Mouse (Mus musculus) neural tube, embryonic 10.5 days (tissue): ENCODE results near the gene Gfpt2.
"Not testable (repeated sequence)": the region's sequence is repeated elsewhere in the genome, so short reads cannot be mapped to it uniquely, and the experiment has no call there.

Experiments used
- DNase-seq: peaks from one replicate; pipeline ENCODE4 v3.0.0-alpha.2; 2017; ENCODE audit warnings: low spot score; ENCODE audit errors: extremely low spot score

Gfpt2 gene

DNA sequence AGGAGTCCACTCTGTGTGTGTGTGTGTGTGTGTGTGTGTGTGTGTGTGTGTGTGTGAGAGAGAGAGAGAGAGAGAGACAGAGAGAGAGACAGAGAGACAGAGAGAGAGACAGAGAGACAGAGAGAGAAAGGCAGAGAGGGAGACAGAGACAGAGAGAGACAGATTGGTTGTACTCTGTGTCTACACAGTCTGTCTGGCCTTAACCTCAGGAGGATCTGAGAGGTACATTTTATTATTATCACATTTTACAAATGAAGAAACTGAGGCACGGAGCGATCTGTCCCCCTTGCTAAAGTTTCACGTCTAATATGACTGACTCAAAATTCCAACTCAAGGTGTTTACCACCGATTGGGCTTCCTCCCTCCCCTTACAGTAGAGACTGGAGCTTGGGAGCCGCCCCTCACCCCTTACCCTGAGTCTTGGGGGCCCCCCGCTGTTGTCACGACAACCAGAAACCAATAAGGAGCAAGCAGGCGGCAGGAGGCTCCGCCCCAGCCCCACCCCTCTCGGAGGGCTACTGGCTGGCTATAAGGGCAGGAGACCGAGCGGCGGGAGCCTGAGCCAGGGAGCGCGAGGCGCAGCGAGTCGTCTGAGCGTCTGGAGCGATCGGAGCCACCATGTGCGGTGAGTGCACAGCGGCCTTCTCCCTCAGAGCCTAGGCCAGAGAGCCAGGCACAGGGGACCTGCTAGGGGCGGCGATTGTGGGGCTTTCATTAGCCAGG lies at the start of gene Gfpt2:
Gene Gfpt2 (plus strand): TSS at position 560 of the 723 bp plus-strand sequence.
- peak; percentile 88 for DNase-seq

DNA sequence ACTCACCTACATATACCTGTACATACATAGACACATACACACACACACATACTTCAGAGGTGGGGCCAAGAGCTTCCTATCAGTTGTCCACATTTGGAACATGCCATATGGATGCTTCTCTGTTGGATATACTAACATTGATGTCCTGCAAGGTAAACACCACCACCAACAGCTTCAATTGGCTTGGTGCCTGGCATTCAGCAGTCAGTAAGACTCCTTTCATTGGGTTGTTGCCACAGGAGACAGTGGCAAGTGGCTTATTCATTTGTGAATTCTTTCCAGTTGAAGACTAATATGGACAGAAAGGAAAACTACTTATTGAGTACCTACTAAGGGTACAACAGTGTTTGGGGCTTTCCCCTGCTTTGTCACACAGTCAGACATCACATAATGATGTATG lies 49.0 kb upstream of the Gfpt2 start:
- no peak for DNase-seq

DNA sequence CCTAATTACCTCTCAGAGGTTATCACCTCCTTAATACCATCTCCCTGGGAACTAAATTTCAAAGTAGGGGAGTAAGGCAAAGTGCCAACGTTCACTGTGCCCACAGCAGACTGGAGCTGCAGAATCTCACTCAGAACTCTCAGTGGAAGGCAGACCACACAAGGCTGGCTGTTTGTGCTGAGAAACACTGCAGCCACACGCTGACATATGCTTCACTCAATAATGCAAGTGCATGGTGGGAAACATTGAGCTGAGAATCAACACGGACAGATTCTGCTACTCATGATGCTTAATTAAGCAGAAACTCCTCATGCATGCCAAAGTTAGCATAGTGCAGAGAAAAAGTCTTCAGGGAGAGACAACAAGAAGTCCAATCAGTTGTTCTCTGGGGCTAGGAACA lies 48.1 kb upstream of the Gfpt2 start:
- no peak for DNase-seq

DNA sequence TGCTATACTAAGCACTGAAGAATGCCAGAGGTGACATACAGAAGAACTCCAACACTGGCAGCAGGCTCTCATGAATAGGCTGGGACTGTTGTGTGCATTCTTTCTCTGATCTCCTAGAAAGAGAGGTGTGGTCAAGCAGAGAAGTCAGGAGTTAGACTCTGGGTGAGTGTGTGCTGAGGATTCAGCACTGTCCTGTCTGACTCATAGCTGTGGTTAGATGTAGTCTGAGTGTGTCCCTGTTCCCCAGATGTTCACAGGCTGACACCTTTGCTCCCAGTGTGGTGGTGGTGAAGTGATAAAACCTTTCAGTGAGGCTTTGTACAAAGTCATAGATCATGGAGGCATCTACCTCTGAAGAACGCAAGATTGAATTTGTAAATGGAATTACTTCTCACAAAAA lies 47.2 kb upstream of the Gfpt2 start:
- DNase-seq = no peak

DNA sequence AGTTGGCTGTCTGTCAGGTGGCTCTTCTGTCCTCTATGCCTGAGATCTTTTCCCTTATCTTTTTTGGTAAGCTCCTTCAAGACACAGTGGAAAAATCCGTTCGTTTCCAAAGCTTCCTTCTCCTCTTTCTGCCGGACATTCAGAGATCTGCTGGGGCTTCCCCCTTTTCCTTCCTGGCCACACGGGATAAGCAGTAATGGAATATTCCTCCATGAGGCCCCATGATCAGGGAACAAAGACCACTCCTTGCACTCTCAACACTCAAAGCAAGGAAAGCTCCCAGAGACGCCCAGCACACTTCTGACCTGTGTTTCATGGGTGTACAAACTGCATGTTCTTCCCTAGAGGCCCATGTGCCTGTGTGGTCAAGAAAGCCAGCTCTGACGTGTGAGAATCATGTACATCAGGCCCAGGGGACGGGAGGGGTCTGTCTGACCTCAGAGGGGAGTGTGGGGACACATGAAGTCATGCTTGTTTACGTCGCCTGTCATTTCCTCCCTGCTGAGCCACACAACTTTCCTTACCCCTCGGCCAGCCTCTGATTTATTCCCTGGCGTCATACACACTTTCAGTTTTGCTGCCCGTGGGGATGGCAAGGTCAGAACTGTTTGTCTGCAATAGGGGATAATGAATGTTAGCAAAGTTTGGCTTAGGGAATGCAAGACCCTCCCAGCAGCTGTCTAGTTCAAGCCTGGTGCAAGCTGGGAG lies 38.9 kb upstream of the Gfpt2 start:
- DNase-seq = peak; percentile 15

DNA sequence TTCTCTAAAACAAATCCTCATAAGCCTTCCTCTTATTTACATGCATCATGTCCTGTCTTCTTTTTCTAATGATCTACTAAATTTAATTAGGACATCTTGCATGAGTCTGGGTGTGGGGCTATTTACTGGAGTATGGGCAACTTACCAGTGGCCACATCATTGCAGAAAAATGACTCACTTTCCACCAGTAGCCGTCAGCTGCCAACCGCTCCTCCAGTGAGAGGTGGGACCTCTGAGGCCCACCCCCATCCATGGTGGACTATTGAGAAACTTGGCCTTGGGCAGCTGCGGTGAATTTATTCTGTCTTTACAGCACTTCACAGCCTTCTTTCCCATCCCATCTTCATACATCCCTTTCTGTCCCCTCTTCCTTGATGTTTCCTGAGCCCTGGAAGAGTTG lies 35.9 kb upstream of the Gfpt2 start:
- no peak for DNase-seq

DNA sequence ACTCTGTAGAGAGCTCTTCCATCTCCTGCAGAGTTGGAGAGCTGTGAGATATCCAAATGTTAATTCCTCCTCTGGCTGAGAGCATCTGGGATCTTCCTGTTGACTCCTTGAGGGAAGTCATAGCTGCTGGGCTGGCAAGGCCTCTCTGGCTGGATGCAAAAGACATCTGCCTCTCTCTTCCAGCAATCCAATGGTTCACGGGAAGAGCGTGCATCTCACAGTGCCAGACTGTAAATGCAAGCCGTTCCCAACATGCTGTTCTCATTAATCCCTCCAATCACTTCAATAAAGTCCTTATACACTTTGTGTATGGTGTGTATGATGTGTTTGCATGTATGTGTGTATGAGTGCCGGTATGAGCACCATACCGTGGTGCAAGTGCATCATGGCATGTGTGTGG lies 32.8 kb upstream of the Gfpt2 start:
- no peak for DNase-seq

DNA sequence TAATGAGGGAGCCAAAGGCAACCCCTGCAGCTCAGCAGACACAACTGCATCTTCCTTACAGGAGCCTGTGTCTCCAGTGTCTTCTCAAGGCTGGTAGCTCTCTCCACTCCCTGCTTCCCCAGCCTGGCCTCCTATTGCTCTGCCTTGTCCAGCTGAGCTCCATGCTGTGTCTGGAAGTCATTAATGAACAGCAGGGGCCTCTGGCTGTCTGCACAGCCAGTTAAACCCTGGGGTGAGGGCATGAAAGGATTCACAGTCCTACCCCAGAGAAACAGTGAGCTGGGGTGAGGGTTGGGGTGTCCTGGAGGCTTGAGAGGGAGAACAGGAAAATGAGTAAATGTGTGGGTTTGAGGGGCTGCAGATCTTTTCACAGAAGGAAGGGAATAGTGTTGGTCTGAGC lies 30.4 kb upstream of the Gfpt2 start:
- peak; percentile 25 for DNase-seq

DNA sequence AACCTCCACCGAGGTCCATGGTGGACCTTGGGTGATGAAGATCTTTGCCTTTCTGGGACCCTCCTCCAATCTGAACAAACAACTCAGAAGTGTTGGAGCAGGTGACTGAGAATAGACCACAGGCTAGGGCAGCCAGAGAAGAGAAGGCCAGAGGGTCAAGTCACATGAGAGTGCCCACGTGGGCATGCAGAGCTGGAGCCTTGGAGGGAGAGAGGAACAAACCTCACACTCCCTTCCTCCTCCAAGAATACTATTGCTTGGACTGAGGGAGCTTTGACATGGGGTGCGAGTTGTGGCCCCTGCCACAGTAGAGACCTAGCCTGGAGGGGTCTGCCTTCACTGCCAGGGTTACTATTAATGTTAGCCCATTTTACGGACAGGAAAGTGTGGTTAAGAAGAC lies 30.0 kb upstream of the Gfpt2 start:
- peak; percentile 30 for DNase-seq

DNA sequence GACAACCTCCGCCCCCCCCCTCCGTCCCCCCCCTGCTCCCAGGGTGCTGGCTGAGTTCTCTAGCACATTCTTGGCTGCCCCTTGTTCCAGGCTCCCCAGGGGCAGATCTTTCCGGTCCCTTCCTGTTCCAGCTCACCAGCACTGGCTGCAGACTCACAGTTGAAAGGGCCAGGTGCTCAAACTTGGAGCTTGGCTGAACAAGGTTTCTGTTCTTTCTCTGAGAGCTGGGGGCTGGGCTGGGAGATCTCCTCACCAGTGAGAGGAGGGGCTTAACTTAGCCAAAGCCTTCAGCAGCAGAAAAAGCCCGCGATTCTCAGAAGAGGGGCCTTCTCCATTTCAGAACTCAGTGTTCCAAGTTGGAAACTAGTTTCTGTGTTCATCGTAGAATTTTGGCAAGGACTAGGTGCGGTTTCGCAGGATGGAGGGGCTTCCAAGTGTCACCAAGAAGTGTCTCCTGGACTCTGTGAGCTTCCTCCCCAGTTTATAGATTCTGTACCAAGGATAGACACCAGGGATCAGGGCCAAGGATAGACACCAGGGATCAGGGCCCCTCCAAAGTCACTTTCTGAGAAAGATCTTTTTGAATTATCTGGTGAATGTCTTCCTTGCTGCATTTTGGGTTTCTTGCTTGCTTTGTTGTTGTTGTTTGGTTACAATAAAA lies 29.2 kb upstream of the Gfpt2 start:
- DNase-seq = peak; percentile 57

DNA sequence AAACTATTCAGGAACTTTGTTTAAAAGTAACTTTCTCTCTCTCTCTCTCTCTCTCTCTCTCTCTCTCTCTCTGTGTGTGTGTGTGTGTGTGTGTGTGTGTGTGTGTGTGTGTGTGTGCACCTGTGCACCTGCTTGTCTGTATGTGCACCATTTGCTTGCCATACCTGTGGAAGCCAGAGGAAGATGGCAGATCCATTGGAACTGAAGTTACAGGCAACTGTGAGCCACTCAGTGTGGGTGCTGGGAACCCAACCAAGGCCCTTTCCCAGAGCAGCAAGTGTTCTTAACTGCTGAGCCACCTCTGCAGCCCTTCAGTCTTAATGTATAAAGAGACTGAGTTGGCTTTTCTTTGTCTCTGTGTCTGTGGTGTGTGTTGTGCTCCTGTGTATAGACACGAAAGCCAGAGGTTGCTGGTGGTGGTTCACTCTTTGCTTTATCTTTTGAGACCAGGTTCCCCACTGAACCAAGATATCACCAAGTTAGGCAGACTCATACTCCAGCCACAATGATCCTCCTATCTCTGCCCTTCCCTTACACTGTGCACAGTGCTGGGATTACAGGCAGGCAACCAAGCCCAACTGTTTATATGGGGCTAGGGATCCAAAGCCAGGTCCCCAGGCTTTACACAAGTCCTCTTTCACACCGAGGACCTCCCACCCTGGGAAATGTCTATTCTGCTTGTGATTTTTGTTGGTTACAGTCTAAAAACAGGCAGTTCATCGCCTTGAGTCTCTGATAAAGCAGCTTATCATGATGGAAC lies 28.4 kb upstream of the Gfpt2 start:
- no peak for DNase-seq

DNA sequence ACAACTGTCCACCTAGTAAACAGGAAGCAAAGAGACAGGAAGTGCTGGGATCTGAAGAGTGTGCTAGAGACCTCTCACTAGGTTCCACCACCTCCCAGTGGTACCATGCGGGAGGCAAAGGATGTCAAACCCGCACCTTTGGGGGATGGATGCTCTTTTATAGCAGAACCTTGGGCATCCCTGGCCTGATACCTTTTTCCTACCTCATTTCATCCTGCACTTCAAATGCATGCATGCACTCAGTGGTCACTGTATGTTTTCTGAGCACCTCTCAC lies 27.9 kb upstream of the Gfpt2 start:
- no peak for DNase-seq

DNA sequence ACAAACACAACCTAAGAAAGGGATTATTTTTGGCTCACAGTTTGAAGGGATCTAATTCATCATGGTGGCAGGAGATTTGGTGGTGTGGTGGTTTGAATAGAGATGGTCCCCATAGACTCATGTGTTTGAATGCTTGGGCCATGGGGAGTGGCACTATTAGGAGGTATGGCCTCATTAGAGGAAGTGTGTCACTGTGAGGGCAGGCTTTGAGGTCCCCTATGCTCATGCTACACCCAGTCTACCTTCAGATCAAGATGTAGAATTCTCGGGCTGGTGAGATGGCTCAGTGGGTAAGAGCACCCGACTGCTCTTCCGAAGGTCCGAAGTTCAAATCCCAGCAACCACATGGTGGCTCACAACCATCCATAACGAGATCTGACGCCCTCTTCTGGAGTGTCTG lies 26.5 kb upstream of the Gfpt2 start:
- not testable (repeated sequence) for DNase-seq

DNA sequence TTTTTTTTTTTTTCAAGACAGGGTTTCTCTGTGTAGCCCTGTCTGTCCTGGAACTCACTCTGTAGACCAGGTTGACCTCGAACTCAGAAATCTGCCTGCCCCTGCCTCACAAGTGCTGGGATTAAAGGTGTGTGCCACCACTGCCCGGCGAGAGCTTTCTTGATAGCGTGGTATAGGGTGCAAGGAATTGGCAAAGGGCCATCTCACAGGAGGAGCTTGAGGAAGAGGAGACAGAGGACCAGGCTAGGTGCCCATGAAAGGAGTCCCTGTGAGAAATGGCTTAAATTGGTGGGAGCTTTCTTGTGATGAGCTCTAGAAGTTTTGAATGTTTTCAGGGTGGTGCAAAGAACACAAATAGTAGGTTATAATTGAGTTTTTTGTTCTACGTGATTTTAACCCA lies 25.2 kb upstream of the Gfpt2 start:
- DNase-seq = no peak

DNA sequence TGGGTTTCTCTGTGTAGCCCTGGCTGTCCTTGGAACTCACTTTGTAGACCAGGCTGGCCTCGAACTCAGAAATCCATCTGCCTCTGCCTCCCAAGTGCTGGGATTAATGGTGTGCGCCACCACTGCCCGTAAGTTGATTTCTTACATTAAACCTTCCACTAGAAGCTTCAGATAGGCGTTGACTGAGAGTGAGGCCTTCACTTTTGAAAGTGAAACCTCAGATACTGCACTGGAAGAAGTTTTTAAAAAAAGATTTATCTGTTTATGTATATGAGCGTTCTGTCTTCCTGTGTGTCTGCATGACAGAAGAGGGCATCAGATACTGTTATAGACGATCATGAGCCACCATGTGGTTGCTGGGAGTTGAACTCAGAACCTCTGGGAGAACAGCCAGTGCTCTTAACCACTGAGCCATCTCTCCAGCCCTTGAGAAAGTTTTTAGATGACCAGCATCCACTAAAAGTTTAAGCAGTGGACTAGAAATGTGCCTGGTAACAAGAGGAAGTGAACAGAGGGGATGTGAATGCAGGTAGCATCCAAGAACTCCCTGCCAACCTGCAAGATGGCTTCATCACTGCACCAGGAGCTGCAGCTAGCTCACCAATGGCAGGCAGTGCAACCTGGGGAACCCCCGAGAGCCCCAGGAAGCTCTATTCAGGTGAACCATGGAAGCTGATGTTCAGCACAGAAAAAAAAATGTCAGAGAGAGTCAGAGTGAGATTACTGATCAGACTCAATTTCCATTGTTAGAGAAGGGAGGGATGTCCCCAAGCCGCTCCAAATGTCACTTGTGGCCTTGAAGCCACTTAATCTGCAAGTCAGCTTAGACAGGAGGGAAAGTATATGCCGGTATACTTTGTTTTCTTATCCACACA lies 23.1 kb upstream of the Gfpt2 start:
- no peak for DNase-seq

DNA sequence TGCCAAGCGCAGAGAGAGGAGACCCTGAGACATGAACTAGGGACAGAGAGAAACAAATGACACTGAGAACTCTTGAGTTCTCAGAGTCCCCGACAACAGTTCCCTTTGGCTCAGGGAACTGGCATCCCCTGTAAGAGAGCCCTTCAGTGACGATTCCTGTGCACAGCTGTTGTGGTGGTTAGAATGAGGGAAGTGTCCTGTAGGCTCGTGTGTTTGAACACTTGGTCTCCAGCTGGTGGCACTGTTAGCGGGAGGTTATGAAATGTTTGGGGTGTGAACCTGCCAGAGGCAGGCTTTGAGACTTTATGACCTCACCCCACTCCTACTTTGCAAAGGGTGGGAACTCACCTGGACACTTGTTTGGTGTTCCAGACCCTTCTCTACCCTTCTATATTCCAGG lies 21.7 kb upstream of the Gfpt2 start:
- DNase-seq = no peak

DNA sequence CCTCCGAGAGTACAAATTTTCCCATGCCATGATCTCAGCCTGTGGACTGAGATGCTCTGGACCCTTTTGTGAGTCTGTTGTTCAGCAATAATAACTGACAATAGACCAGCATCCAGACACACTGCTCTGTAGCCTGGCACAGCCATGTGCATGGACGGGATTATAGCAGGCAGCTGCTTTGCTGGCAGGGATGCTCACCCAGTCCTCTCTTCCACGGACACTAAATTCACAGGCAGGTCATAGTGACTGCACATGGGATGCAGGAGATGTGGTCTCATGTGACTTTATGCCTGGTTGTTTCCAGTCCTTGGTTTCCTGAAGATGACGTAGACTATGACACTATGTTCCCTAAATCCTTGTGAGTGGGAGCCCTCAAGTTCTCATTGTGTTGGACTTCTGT lies 19.1 kb upstream of the Gfpt2 start:
- DNase-seq = no peak

DNA sequence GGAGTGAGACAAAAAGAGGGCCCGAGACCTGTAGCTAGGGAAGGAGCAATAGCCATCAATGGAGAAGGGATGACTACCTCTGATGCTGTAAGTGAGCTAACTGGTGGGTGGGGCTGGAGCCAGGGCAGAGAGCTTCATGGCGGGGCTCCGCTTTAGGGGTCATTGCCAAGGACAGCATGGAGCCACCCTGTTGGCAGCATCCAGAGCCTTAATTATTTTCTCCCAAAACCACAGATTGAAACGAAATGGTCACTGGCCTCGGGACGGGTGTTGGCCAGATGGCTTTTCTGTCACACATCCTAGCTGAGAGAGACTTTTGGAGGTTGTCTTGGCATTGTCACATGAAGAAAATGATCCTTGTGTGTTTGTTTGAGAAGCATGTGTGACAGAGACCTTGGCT lies 15.1 kb upstream of the Gfpt2 start:
- DNase-seq = no peak

DNA sequence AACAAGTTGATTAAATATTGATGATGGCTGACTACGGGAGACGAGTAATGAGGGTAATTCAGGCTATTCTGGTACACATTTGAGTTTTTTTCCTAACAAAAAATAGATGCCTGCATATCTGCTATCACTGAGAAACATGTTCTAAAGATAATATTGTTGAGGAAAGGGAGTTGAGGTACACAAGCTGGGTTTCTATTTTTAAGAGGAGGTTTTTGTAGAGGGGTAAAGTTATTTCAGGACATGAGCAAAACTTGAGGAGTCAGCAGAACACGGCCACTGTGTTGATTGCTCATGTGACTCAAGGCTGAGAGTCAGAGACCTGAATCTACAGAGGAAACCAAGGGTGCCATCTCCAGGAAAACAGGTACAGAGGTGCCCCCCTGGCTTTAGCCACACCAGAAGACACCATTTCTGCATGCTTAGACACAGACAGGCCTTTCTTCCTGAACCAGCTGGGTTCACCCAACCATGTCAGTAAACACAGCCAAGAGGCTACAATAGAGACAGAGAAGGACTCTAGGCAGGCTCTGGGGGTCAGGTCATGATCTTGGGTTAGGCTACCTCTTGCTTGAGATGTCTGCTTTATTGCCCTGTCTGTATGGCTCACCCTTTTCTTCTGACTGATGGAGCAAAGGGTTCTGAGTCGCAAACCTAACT lies 13.7 kb upstream of the Gfpt2 start:
- no peak for DNase-seq

DNA sequence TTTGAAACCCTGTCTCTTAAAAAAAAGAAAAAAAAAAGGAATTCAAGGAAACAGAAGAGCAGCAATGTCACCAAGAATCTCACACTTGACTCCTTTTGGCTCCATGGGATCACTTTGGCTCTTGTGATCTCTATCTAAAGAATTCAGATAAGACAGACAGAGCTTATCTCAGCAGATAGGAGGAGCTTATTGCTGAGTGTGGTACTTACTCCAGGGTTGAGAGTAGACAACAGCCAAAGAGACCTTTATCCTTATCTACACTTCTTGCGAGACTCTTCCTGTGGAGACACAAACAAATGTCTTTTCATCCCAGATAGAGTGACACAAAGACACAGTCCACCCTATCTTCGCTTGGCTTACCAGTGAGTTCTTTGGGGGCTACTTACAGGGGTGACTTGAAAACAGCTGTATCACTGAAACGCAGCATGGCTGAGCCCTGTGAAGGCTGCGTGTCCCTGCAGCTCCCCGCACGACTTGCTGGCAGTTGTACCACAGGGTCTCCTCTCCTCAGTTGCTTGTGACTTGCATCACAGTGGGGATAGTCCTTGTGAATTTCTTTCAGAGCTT lies 12.1 kb upstream of the Gfpt2 start:
- no peak for DNase-seq
